22 mouse cellular contexts compared by ENCODE assay signal in the genomic region with DNA sequence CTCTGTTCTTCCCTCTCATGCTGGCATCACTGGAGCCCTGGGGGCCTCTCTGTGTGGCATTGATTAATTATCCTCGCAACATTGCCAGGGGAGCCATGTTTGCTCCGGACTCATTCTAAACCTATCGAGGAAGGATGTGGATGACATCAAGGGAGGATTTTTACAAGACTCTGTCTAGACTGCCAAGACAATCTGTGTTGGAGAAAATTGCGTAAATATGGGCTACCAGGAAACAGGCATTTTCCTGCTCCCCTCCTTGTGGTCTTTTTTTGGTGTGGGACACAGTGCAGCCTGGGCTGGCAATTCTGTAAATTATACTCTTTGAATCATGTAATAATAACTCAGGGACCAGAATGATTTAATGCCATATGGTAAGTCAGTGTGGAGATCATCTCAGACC.
"Had no signal": no experiment of that assay in that cellular context is flagged by ENCODE, and none has a peak within 500 bp of the region (broad histone marks: within the 10 kb centered on the region; RNA-seq: fewer than 3 reads in every experiment).

No protein-coding gene starts in this region.

- H3K36me3 ChIP-seq: limb, embryonic 12.5 days; limb, embryonic 15.5 days; lung, embryonic 15.5 days; midbrain, embryonic 12.5 days; midbrain, embryonic 15.5 days; neural tube, embryonic 12.5 days; neural tube, embryonic 15.5 days had no signal

- H3K27ac ChIP-seq: limb, embryonic 12.5 days; limb, embryonic 15.5 days; liver, embryonic 14.5 days; lung, embryonic 15.5 days; midbrain, embryonic 12.5 days; midbrain, embryonic 15.5 days; neural tube, embryonic 12.5 days; neural tube, embryonic 15.5 days; stomach, postnatal 0 days had no signal

- H3K4me2 ChIP-seq: limb, embryonic 12.5 days; limb, embryonic 15.5 days; liver, embryonic 11.5 days; lung, embryonic 15.5 days; midbrain, embryonic 12.5 days; midbrain, embryonic 15.5 days; neural tube, embryonic 12.5 days; neural tube, embryonic 15.5 days had no signal

- H3K4me1 ChIP-seq: limb, embryonic 12.5 days; limb, embryonic 15.5 days; lung, embryonic 15.5 days; midbrain, embryonic 12.5 days; midbrain, embryonic 15.5 days; neural tube, embryonic 12.5 days; neural tube, embryonic 15.5 days had no signal

- H3K9ac ChIP-seq: limb, embryonic 12.5 days; limb, embryonic 15.5 days; liver, embryonic 14.5 days; lung, embryonic 15.5 days; midbrain, embryonic 12.5 days; midbrain, embryonic 15.5 days; neural tube, embryonic 12.5 days; neural tube, embryonic 15.5 days had no signal

- H3K27me3 ChIP-seq: limb, embryonic 12.5 days; limb, embryonic 15.5 days; lung, embryonic 15.5 days; midbrain, embryonic 12.5 days; midbrain, embryonic 15.5 days; neural tube, embryonic 12.5 days; neural tube, embryonic 15.5 days had no signal

- H3K9me3 ChIP-seq: limb, embryonic 12.5 days; limb, embryonic 15.5 days; lung, embryonic 15.5 days; midbrain, embryonic 12.5 days; midbrain, embryonic 15.5 days; neural tube, embryonic 12.5 days; neural tube, embryonic 15.5 days had no signal

- DNase-seq: kidney, adult 9 months; kidney, postnatal 25 days; layer of hippocampus, postnatal 36 days; left cerebral cortex, postnatal 4 days; lung, adult 18-20 months; lung, postnatal 10 days; lung, postnatal 36 days; right cerebral cortex, adult 18-20 months; right cerebral cortex, postnatal 14 days; right cerebral cortex, postnatal 4 days; thymus, adult 2 months; thymus, postnatal 14 days had no signal

- ATAC-seq: midbrain, embryonic 15.5 days had no signal

- H3K4me3 ChIP-seq: limb, embryonic 12.5 days; limb, embryonic 15.5 days; lung, embryonic 15.5 days; midbrain, embryonic 12.5 days; midbrain, embryonic 15.5 days; neural tube, embryonic 12.5 days; neural tube, embryonic 15.5 days had no signal
